Mouse (Mus musculus) liver, postnatal 0 days (tissue): ENCODE measurements at regions not wholly inside any gene's neighbourhood (a gene's known extent, or its start where the extent isn't known, plus 50 kb on each side); places are given as distances from the start of the nearest gene placed in this dataset.

ENCODE experiments used
- CTCF ChIP-seq: sonication (generic); IDR thresholded peaks from 2 replicates; pipeline ENCODE4 v1.5.1; 2016; ENCODE audit warnings: antibody characterized with exemption, low read depth
- EP300 ChIP-seq: IDR thresholded peaks from 2 replicates; pipeline ENCODE4 v1.6.1; 2016; ENCODE audit warnings: antibody characterized with exemption, low read depth, mild to moderate bottlenecking

DNA sequence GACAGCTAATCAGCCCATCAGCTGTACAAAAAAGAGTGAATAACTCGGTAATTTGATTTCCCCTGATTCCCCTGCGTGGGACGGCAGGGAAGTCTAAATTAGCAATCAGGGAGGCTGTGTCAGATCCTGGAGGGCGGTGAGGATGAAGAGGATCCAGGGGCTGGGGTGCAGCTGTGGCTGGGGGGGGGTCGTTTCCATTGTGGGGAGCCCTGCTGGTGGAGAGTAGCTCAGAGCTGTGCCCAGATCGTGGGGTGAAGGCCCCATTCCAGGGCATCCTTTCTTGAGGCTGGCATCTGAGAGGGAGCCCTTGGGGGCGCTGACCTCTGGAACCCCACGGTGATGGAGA lies 155.3 kb upstream of the Zc3h12a start:
- TF ChIP-seq CTCF (no peak), EP300 (no peak)
